Mouse (Mus musculus) intestine, embryonic 15.5 days (tissue): ENCODE measurements at regions not wholly inside any gene's neighbourhood (a gene's known extent, or its start where the extent isn't known, plus 50 kb on each side); places are given as distances from the start of the nearest gene placed in this dataset.

Source experiments
- ATAC-seq: fragments of 200-750 bp; cut with Nextera tagmentation; 2 replicates; pipeline ENCODE4 v1.8.0; 2017; ENCODE audit warnings: moderate TSS enrichment, moderate library complexity
- H3K27ac ChIP-seq: fragments of 300-500 bp; sonication (generic); 2 replicates; pipeline ENCODE4 v1.5.1; 2015; ENCODE audit warnings: mild to moderate bottlenecking, inconsistent platforms
- H3K27me3 ChIP-seq: fragments of 300-500 bp; sonication (generic); replicated peaks from 2 replicates; pipeline ENCODE4 v1.6.1; 2015; ENCODE audit warnings: inconsistent platforms
- H3K36me3 ChIP-seq: fragments of 300-500 bp; sonication (generic); 2 replicates; pipeline ENCODE4 v1.6.1; 2015; ENCODE audit warnings: inconsistent platforms
- H3K4me1 ChIP-seq: fragments of 300-500 bp; sonication (generic); replicated peaks from 2 replicates; pipeline ENCODE4 v1.6.1; 2015; ENCODE audit warnings: inconsistent platforms
- H3K4me2 ChIP-seq: fragments of 300-500 bp; sonication (generic); replicated peaks from 2 replicates; pipeline ENCODE4 v1.6.1; 2015; ENCODE audit warnings: mild to moderate bottlenecking, inconsistent platforms
- H3K4me3 ChIP-seq: fragments of 300-500 bp; sonication (generic); replicated peaks from 2 replicates; pipeline ENCODE4 v1.5.1; 2015; ENCODE audit warnings: inconsistent platforms
- H3K9ac ChIP-seq: fragments of 300-500 bp; sonication (generic); 2 replicates; pipeline ENCODE4 v1.6.1; 2015; ENCODE audit warnings: inconsistent platforms
- H3K9me3 ChIP-seq: fragments of 300-500 bp; sonication (generic); 2 replicates; pipeline ENCODE4 v1.6.1; 2016; ENCODE audit warnings: inconsistent platforms
- WGBS: fragments of 180-500 bp; shearing (Covaris S2); methylation state at CpG from one replicate; pipeline ENCODE4 v1.1.7; 2015; 5-methylcytosine and 5-hydroxymethylcytosine counted together

GRCm38 (mm10) chr6:112221373-112221772, 52.2 kb upstream of the Lmcd1 start:
- Histone ChIP-seq H3K9ac (no peak overlapping the region), H3K4me2 (no peak overlapping the region), H3K9me3 (no peaks in the 10 kb centered on the region), H3K4me1 (no peaks in the 10 kb centered on the region), H3K27me3 (no peaks in the 10 kb centered on the region), H3K4me3 (no peak overlapping the region), H3K36me3 (no peaks in the 10 kb centered on the region), H3K27ac (no peak overlapping the region)
- WGBS: 68% methylated on average over 2 of the region's 2 CpGs
- no peak for ATAC-seq

- no peaks in the 10 kb centered on the region for H3K4me1 ChIP-seq
- no peak for ATAC-seq
- H3K4me2 ChIP-seq: no peak overlapping the region
- no peak overlapping the region for H3K27ac ChIP-seq
- H3K36me3 ChIP-seq: no peaks in the 10 kb centered on the region
- H3K27me3 ChIP-seq: no peaks in the 10 kb centered on the region
- no peak overlapping the region for H3K9ac ChIP-seq
- no peaks in the 10 kb centered on the region for H3K9me3 ChIP-seq
- H3K4me3 ChIP-seq: no peak overlapping the region
- WGBS: 72% methylated on average over 7 of the region's 7 CpGs
These were observed 50.2 kb upstream of the Lmcd1 start for GRCm38 (mm10) chr6:112223325-112223724.
